Mouse (Mus musculus) forebrain, embryonic 15.5 days (tissue): ENCODE results near the gene Slc38a2. TPM values are rescaled to one million over a fixed set of nuclear protein-coding genes. Genes with fewer than 3 reads are reported as not detected.

Experiments used
- ATAC-seq: fragments of 200-750 bp; cut with Nextera tagmentation; replicated peaks from 2 replicates; pipeline ENCODE4 v1.8.0; 2017; ENCODE audit warnings: mild to moderate bottlenecking, moderate TSS enrichment, moderate library complexity
- H3K27ac ChIP-seq: fragments of 300-500 bp; sonication (generic); replicated peaks from 2 replicates; pipeline ENCODE4 v1.5.1; 2015; ENCODE audit warnings: mild to moderate bottlenecking, inconsistent platforms
- H3K27me3 ChIP-seq: fragments of 300-500 bp; sonication (generic); 2 replicates; pipeline ENCODE4 v1.6.1; 2015; ENCODE audit warnings: inconsistent platforms
- H3K36me3 ChIP-seq: fragments of 300-500 bp; sonication (generic); 2 replicates; pipeline ENCODE4 v1.6.1; 2015; ENCODE audit warnings: mild to moderate bottlenecking, inconsistent platforms
- H3K4me1 ChIP-seq: fragments of 300-500 bp; sonication (generic); 2 replicates; pipeline ENCODE4 v1.6.1; 2015; ENCODE audit warnings: inconsistent platforms
- H3K4me2 ChIP-seq: fragments of 300-500 bp; sonication (generic); replicated peaks from 2 replicates; pipeline ENCODE4 v1.6.1; 2015; ENCODE audit warnings: mild to moderate bottlenecking, inconsistent platforms
- H3K4me3 ChIP-seq: fragments of 300-500 bp; sonication (generic); 2 replicates; pipeline ENCODE4 v1.5.1; 2015; ENCODE audit warnings: mild to moderate bottlenecking, inconsistent platforms
- H3K9ac ChIP-seq: fragments of 300-500 bp; sonication (generic); replicated peaks from 2 replicates; pipeline ENCODE4 v1.6.1; 2015; ENCODE audit warnings: mild to moderate bottlenecking, inconsistent platforms
- H3K9me3 ChIP-seq: fragments of 300-500 bp; sonication (generic); 2 replicates; pipeline ENCODE4 v1.6.1; 2016; ENCODE audit warnings: inconsistent platforms
- WGBS: fragments of 180-500 bp; shearing (Covaris S2); methylation state at CpG from one replicate; pipeline ENCODE4 v1.1.7; 2015; ENCODE audit warnings: mixed read lengths; 5-methylcytosine and 5-hydroxymethylcytosine counted together
- polyA plus RNA-seq: library from polyadenylated mRNA; unstranded; fragments of >200 nt; fragmentation: Nextera tagmentation; extraction: Ambion mirVana; gene quantifications from 2 replicates; pipeline ENCODE4 v1.2.1, GENCODE M21; 2015

The Slc38a2 gene
- polyA plus RNA-seq, 1 experiment from 2014 or later, result 157 TPM

DNA sequence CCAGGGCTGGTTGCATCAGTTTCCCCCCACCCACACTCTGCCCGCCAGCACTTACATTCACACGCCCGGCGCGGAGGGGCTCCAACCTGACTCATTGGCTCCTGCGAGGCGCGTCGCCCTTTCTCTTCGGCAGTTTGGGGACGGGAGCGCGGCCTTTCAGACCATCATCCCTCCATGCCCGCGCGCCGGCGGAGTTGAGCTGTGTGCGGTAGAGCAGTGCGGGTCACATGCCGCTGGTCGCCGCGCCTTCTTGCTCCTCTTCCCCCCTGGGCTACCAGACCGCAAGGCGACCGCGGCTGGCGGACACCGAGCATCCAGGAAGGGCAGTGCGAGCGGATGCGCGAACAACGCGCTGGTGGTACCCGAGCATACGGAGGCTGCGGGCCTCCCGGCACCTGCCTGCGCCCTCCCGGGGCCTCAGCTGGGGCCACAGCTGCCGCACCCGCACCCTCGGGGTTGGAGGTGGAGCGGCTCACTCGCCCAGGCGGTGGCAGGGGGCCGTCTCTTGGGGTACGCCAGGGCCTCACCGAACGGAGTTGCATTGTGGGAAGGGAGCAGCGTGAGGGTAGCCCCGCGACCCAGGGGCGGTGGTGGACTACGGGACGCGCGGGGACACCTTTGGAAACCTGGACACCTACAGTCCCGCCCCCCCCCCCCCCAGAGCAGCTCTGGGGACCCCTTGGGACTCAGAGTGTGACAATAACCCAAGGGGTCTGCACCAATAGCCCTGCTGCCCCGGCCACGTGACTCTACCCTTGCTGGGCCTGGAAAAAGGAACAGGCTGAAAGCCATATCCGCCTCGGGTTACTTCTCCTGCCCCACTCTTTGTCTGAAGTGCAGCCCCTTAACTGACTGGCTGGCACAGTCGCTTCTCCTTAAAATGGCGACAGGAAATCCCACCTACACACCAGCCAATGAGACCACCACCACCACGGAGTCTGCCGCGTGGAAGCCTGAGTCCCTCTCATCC is 56.8 kb downstream of the Slc38a2 start, which contains the start of gene Slc38a1:
Gene Slc38a1 (minus strand): TSS at position 478 of the 970 bp plus-strand sequence.
- WGBS, result under 1% methylated on average over 62 of the region's 70 CpGs
- peak; percentile 81 for ATAC-seq
- H3K27me3 ChIP-seq, result no peaks in the 10 kb centered on the region

DNA sequence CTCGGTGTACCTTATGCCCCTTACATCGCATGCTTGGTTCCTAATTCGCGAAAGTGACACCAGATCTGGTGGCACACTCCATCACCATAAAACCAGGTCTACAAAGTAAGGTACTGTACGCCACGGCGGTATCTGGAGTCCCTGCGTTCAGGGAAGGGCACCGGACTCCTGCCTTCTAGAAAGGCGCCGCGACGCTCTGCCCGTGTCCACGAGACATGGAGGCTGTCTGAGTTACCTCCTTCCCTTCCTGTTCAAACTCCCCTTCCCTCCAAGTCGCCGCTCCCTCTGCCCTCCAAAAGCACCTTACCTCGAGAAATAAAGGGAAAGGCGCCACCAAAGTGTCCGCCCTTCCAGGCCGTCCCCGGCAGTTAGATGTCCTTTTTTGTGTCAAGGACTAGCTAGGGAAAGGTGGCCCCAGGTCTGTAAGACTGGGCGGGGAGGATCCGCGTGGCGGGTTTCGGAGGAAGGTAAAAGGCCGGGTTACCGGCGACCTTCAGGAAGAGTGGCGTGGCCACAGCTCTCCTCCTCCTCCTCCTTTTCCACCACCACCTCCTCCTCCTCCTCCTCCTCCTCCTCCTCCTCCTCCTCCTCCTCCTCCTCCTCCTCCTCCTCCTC is 57.6 kb downstream of the Slc38a2 start:
- Histone ChIP-seq H3K36me3 (no peaks in the 10 kb centered on the region), H3K27ac (peak overlapping the region; percentile 100), H3K4me2 (peak overlapping the region; percentile 78), H3K9ac (peak overlapping the region; percentile 100), H3K4me3 (peak overlapping the region; percentile 96), H3K4me1 (peaks cover 32% of the 10 kb centered on the region), H3K27me3 (no peaks in the 10 kb centered on the region), H3K9me3 (no peaks in the 10 kb centered on the region)
- ATAC-seq, result peak; percentile 21; the same call in 1 of the 2 replicates
- under 1% methylated on average over 31 of the region's 31 CpGs for WGBS

More for the DNA sequence above, 56.8 kb downstream of the Slc38a2 start, which contains the start of gene Slc38a1:
- no peaks in the 10 kb centered on the region for H3K9me3 ChIP-seq
- H3K36me3 ChIP-seq, result no peaks in the 10 kb centered on the region
- H3K4me2 ChIP-seq, result peak within 1 kb of the TSS; percentile 78
- peak within 1 kb of the TSS; percentile 100 for H3K9ac ChIP-seq
- H3K27ac ChIP-seq, result peak within 1 kb of the TSS; percentile 100
- H3K4me1 ChIP-seq, result peaks cover 34% of the 10 kb centered on the region
- H3K4me3 ChIP-seq, result peak within 1 kb of the TSS; percentile 96

DNA sequence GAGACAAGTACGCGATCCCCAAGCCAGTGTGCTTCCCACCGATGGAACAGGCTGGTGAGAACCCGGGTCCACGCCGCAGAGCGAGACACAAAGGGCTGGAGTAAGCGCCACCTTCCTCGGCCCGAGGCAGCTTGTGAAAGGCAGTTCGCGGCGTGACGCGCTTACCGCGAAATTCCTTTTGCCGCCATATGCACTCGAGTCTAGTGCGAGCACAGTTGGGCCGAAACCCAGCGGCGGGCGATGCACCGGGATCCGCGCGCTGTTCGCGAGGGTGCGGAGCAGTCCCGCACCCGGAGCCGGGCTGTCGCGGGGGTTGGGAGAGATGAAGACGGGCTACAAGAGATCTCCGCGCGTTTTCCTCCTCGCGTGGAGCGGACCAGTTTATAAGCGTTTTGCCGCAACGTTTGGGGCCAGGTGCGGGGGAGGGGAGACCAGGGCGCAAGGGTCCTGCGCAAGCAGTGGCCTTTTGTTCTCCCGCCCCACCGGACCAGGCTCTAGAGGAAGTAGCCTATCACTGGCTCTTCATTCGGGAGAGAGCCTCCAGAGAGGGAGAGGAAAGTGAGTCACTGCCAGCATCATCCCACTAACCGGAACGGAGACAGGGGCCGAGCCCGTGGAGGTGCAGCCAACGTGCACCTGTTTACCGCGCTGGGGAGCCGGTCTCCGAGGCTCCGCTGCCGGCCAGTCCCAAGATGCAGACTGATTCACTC is 58.3 kb downstream of the Slc38a2 start:
- Histone ChIP-seq H3K27ac (peak overlapping the region; percentile 100), H3K4me2 (peak overlapping the region; percentile 78), H3K27me3 (no peaks in the 10 kb centered on the region), H3K36me3 (no peaks in the 10 kb centered on the region), H3K4me1 (peaks cover 32% of the 10 kb centered on the region), H3K4me3 (peak overlapping the region; percentile 96), H3K9me3 (no peaks in the 10 kb centered on the region), H3K9ac (peak overlapping the region; percentile 100)
- peak; percentile 59 for ATAC-seq
- under 1% methylated on average over 63 of the region's 63 CpGs for WGBS

DNA sequence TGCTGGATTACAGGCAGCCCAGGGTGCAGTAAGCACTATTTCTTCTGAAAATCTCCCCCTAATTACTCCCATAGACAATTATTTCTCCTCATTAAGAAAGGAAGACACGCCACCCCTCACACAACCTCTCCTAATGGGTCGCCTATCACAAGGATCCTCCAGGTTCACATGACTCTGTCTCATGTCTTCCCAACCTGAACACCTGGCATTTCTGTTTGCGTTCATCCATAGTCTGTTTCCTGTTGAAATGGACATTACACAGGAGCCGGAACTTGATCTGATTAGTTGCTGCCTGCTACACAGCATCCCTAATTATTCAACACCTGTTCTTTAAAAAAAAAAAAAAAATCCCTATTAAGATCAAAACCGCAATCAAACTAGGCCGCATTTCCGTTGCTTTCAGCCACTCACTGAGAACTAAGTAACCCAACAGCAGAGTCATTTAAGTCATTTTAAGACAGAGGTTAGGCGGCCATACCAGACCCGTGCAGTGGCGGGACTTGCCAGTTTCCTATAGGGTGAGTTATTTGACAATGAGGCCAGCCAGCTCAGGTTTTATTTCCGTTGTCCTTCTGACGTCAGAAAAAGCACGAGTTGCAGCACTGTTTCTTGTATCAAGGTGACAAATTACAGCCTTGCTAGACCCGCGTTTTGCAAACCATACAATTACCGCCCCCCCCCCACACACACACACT is 59.1 kb downstream of the Slc38a2 start:
- 3% methylated on average over 16 of the region's 16 CpGs for WGBS
- Histone ChIP-seq H3K27me3 (no peaks in the 10 kb centered on the region), H3K27ac (peak overlapping the region; percentile 100), H3K36me3 (peaks cover 8% of the 10 kb centered on the region), H3K4me3 (peak overlapping the region; percentile 96), H3K9ac (peak overlapping the region; percentile 100), H3K9me3 (no peaks in the 10 kb centered on the region), H3K4me1 (peaks cover 32% of the 10 kb centered on the region), H3K4me2 (peak overlapping the region; percentile 78)
- ATAC-seq, result no peak

DNA sequence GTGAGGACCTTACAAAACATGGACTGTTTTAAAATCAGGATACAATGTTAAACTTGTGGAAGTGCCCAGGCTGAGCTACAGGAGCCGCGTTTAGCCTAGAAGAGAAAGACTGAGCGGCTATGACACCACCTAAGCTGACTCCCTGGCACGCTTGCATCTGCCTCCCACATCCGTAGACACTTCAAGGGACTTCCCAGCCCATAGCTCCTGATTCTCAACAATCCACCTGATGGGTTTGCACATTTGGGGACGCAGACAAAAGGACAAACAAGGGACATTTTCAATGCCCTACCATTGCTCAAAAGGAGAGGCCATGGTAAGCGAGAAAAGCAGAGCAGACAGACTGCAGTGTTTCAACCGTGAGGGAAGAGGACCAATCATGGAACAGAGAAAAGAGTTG is 59.9 kb downstream of the Slc38a2 start:
- H3K9ac ChIP-seq, result peak overlapping the region; percentile 100
- H3K27me3 ChIP-seq, result no peaks in the 10 kb centered on the region
- no peak for ATAC-seq
- H3K27ac ChIP-seq, result peak overlapping the region; percentile 100; the same call in 1 of the 2 replicates
- peak overlapping the region; percentile 96 for H3K4me3 ChIP-seq
- H3K9me3 ChIP-seq, result no peaks in the 10 kb centered on the region
- peaks cover 14% of the 10 kb centered on the region for H3K36me3 ChIP-seq
- peaks cover 32% of the 10 kb centered on the region for H3K4me1 ChIP-seq
- peak overlapping the region; percentile 78 for H3K4me2 ChIP-seq
- WGBS, result 39% methylated on average over 8 of the region's 8 CpGs

DNA sequence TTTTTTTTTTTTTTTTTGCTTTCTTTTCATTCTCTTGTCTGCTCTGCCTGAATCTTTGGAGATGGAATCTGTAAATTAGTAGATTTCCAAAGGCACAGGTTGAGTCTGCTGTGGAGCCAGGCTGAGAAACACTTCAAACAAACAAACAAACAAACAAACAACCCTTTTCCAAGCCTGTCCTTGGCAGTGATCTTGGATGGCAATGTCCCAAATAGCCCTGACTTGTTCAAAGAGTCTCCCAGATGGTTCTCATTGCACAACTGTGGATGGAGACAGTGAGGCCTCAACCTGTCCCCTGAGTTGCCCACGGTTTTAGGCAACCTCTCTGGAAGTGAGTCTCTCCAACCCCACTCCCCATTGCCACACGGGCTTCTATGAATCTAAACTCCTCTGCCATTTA is 60.9 kb downstream of the Slc38a2 start:
- no peak for ATAC-seq
- H3K27me3 ChIP-seq, result no peaks in the 10 kb centered on the region
- peak overlapping the region; percentile 78 for H3K4me2 ChIP-seq
- H3K27ac ChIP-seq, result no peak overlapping the region
- peaks cover 15% of the 10 kb centered on the region for H3K36me3 ChIP-seq
- H3K4me1 ChIP-seq, result peaks cover 30% of the 10 kb centered on the region
- no peak overlapping the region for H3K4me3 ChIP-seq
- H3K9ac ChIP-seq, result no peak overlapping the region
- H3K9me3 ChIP-seq, result no peaks in the 10 kb centered on the region
- WGBS, result 58% methylated on average over 2 of the region's 2 CpGs

DNA sequence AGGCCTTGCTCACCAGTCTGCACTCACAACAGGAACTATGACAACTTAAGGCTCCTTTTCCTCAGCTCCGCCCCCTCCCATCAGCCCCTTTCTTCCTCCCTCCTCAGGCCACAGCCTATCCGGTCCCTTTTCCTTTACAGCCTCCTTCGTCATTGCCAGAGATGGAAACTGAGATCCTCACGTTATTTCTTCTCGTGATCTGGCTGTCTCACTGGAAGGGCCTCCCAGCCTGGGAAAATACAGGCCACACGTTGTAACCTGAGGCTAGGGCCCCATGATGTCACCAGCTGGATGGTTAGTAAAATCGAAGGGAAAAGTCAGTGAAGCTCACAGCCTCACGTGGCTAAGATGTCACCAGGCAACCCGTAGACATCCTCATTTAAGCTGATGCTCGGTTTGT is 61.4 kb downstream of the Slc38a2 start:
- 66% methylated on average over 10 of the region's 10 CpGs for WGBS
- H3K9ac ChIP-seq, result no peak overlapping the region
- H3K4me1 ChIP-seq, result peaks cover 27% of the 10 kb centered on the region
- H3K9me3 ChIP-seq, result no peaks in the 10 kb centered on the region
- H3K27ac ChIP-seq, result no peak overlapping the region
- peak overlapping the region; percentile 21; the same call in 1 of the 2 replicates for H3K4me2 ChIP-seq
- no peak for ATAC-seq
- no peak overlapping the region for H3K4me3 ChIP-seq
- no peaks in the 10 kb centered on the region for H3K27me3 ChIP-seq
- H3K36me3 ChIP-seq, result peaks cover 15% of the 10 kb centered on the region

Other genes starting within 250 kb of the Slc38a2 start
- 57.9 and 62.0 TPM in 2 replicates for gene Scaf11, start 238.9 kb downstream of the Slc38a2 start, polyA plus RNA-seq
- 145 and 147 TPM in 2 replicates for gene Slc38a1, start 56.8 kb downstream of the Slc38a2 start, polyA plus RNA-seq